Mouse (Mus musculus): ENCODE data around the gene Pds5b.
A peak's percentile ranks its signal among the peaks of the same experiment; 100 is the strongest.
"Not testable (repeated sequence)": the region's sequence is repeated elsewhere in the genome, so short reads cannot be mapped to it uniquely, and the experiment has no call there.

Gene Pds5b

DNA sequence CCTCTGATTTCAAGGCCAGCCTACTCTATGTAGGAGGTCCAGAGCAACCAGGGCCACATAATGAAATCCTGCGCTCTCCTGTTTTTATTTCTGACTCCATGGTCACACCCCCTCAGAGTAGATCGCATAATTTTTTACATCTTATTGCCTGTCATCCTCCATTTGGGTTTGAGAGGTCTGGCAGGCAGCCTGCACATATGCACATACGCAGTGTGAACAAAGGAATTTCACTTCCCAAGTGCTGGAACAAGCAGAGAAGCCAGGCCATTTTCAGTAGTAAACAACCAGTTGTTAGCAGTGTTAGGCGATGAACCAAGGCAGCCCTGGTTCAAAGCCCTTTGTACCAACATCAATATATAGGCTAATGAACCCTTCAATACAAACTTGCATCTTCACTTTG lies 147.6 kb downstream of the Pds5b start:
- no peak for DNase-seq (ENCODE audit: low read depth, low spot score)

DNA sequence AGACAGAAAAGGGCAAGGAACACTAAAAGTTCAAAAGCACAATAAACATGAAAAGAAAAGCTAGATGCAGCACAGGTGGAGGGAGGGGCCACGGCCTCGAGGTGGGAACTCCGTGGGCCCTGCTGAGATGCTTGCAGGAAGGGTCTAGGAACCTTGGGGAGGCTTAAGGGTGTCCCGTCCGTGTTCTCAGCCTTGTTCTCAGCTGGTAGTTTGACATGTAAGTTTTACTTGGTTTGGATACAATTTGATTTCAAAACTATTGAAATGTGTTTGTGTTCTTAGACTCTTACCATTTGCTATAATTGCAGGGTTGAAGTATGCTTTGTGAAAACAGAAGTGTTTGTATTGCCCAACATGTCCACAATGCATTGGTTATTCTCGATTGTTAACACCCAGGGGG lies 149.2 kb downstream of the Pds5b start:
- DNase-seq (ENCODE audit: low read depth, low spot score) = no peak

DNA sequence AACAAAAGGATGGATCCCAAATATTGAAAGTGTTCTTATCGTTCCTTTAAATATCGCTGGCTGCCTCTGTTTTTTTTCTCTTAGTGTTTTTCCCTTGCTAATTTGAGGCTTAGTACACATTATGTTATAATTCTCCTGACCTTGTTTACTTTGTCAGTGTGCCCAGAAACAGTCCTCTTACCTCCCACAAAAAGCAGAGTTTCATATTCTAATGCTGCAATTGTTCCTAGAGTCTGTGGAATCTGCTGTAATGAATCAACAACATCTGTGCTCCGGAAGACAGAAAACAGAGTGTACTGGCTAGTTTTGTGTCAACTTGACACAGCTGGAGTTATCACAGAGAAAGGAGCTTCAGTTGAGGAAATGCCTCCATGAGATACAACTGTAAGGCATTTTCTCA lies 149.8 kb downstream of the Pds5b start:
- DNase-seq (ENCODE audit: low read depth, low spot score) = no peak

DNA sequence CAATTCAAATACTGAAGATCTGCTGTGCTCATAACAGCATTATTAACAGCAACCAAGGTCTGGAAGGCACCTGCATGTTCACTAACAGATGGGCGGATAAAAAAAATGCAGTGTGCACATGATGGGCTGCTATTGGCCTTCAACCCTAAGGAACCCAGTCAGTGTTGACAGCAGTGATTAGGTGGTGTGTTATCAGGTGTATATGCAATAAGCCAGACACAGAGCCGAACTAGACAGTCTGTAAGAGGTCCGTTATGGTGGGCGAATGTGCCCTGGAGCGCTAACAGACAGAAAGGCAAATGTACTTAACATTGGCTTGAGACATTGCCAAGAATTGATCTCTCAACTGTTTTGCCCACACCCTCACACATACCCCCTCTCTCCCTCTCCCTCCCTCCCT lies 156.0 kb downstream of the Pds5b start:
- DNase-seq (ENCODE audit: low read depth, low spot score) = no peak

DNA sequence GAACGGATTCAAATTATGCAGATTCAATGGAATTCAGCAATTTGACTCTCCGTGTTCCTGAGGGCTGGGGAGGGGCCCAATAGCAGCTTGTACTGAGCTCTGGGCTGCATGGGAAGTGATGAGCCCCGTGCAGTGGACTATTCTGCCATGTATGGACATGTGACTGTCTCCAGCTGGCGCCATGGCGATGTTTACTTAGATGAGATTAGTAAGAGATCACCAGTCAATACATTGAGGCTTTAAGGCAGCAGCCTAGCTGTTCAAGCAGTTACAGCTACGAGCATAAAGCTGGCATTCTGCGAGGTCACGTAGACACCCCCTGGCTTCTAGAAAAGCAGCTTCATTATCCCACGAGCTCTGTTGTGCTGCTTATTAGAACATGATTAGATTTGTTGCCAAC lies 157.2 kb downstream of the Pds5b start:
- DNase-seq (ENCODE audit: low read depth, low spot score) = no peak

DNA sequence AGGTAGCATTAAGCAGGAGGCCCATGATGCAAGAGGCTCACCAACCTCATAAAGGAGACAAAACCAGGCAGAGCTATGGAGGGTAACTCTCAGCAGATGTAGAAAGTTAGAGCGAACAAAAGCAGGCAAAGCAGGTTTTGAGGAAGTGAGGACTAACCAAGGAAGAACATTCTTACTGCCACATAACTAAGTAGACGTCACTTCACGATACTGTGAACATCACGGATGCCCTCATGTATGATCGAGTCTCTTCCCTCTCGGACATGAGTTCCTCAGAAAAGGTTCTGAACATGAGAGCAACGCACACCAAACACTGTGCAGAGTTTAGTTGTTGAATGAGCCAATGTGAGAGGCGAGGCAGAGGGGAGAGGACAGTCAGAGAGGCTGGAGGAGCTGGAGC lies 163.2 kb downstream of the Pds5b start:
- DNase-seq (ENCODE audit: low read depth, low spot score) = no peak

DNA sequence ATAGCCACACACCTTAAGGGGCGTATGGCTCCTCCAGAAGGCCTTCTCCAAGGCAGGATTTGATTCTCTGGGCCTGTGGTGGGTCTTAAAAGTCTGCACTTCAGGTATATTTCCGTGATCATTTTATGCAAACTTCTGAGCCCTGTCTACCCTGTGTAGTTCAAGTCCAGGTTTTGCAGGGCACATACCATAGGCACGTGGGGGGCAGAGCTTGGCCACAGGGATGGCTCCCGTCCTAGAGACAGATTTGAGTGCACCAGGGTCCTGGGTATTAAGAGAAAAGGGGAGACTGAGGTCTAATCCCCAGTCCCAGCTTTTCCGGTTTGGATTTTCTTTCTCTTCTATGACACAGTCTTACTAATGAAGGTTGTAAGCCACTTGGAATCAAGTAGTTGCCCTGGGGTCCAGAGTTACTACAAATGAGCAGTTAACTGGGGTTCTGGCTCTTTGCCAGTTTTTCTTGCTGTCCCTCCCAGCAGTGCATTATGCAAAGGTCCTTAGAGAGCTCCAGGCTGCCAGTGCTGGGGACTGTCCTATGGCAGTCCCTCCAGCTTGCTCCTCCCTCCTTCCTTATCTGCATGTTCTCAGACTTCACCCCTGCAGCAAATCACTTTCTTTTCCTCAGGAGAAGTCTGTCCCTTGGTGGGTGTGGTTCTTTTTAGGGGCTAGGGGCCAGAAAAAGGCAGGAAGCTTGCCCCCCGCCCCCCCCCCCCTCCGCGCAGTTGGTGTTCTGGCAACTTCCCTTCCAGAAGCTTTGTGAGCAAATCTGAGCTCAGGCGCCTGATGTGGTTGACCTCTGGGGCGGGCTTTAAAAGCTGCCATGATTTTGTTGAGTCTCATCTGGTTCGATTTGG lies 166.4 kb downstream of the Pds5b start:
- DNase-seq (ENCODE audit: low read depth, low spot score) = peak; percentile 93

DNA sequence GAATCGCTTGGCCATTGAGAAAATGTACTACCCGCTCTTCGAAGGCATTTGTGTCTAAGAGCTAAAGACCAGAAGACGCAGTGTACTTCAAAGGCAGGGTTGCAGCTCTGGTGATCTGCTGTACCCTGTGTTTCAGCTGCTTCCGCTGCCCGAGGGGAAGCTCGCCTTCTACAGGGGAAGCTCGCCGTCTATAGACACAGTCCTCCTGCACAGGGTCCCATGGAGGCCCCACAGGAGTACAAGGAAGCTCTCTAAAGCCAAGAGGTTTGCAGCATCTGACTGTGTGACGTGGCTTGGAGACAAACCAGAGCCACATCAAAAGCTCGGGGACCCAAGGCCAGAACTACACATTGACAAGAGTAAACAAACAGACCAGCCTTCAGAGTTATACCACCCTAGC lies 167.1 kb downstream of the Pds5b start:
- peak; percentile 22 for DNase-seq (ENCODE audit: low read depth, low spot score)

DNA sequence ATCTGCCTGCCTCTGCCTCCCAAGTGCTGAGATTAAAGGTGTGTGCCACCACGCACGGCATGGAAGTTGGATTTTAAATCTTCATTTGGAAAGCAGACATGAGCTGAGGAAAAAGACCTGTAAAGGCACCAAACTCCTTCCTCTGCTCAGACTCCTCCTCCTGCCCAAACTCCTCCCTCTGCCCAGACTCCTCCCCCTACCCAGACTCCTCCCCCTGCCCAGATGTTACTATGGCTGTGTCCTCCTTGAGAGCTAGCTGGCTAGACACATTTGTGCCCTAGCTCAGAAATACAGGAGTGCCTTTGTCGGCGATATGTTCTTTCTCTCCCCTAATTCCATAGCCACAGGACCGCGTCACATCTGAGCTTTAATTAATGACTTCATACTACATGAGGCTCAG lies 172.4 kb downstream of the Pds5b start:
- peak; percentile 40 for DNase-seq (ENCODE audit: low read depth, low spot score)

DNA sequence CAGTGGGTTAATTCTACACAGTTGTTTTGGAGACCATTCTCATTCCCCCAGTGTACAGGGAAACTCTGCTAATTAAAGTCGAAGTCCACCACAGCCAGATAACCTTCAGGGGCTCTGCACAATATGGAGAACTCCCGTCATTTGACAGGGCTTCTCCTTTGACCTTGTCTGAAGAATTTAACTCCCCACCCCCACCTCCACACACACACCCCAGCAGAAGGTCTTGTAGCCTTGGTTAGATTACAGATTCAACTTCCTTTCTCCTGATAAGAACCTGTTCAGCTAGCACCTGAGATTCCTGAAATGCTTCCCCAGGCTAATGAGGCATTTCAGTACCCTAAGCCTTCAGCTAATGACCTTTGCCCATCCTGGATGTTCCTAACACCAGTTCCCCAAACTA lies 177.3 kb downstream of the Pds5b start:
- peak; percentile 17 for DNase-seq (ENCODE audit: low read depth, low spot score)

DNA sequence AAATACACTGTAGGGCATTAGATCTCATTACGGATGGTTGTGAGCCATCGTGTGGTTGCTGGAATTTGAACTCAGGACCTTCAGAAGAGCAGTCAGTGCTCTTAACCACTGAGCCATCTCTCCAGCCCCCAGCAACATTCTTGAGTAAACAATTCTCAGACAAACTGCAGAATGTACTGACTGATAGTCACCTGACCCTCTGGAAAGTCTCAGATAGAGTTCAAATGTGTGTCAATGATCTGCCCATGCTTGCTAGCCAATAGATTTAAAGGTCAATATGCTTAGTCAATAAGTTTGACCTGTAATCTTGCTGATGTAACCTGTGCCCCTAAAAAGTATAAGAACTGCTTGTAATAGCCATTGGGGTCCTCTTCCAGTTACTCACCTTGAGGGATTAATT lies 178.6 kb downstream of the Pds5b start:
- DNase-seq (ENCODE audit: low read depth, low spot score) = not testable (repeated sequence)

DNA sequence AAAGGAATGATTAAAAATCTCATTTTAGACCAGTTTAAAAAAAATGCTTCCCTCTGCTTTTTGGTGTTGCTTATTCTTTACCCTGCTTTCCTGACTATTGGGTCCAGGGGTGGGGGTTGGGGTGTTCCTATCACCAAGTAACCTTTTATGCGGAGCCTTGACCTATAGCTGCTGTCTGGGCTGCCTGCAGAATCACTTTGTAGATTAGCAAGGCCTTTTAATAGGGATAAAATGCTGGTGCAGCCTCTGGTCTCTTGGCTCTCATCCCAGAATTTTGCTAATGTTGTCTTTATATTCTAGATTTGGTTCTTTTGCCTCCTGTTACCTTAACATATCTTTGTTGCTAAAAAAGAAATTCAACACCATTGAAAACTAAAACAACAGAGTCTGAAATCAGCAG lies 181.0 kb downstream of the Pds5b start:
- DNase-seq (ENCODE audit: low read depth, low spot score) = no peak

DNA sequence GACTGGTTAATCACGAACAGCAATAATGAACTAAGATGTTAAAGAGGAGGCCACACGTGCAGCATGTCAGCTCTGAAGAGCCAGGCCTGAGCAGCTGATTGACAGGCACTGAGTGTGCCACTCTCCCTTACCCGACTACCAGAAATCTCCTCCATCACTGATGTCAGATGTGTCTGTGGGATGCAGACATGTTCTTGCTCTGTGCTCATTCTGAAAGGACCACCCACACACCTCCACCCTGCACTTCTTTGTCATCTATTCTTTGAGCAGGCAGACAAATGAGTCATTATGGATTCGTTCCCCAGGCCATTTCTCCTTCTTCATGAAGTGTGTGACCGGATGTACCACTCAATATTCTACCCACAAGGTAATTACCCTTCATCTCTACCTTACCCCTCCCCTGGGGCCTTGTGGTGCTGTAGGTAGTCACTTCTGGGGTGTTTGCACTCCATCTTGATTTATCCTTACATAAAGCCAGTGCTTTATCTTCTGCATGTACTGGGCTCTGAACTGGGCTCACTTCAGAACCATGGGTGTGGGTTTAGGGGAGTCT lies 186.2 kb downstream of the Pds5b start:
- DNase-seq (ENCODE audit: low read depth, low spot score) = no peak
